Mouse (Mus musculus) embryonic fibroblast, embryonic 13.5 days (primary cell): ENCODE measurements around the gene Pbx1. TPM values are rescaled to one million over a fixed set of nuclear protein-coding genes. Genes with fewer than 3 reads are reported as not detected.
"Not testable (repeated sequence)": the region's sequence is repeated elsewhere in the genome, so short reads cannot be mapped to it uniquely, and the experiment has no call there.

Source experiments
- H3K27ac ChIP-seq: 2 replicates; pipeline ENCODE4 v1.5.1; 2012; ENCODE audit warnings: low read length, control low read depth, inconsistent platforms; ENCODE audit not compliant: insufficient read depth
- H3K4me1 ChIP-seq: 2 replicates; pipeline ENCODE4 v1.6.1; 2011; ENCODE audit warnings: low read length; ENCODE audit not compliant: control insufficient read depth, insufficient read depth
- H3K4me3 ChIP-seq: 2 replicates; pipeline ENCODE4 v1.5.1; 2011; ENCODE audit warnings: mild to moderate bottlenecking, control low read depth, low read length; ENCODE audit not compliant: insufficient read depth
- CTCF ChIP-seq: IDR thresholded peaks from 2 replicates; pipeline ENCODE4 v1.5.1; 2011; ENCODE audit warnings: mild to moderate bottlenecking, control low read depth, low read length, moderate library complexity, borderline replicate concordance; ENCODE audit not compliant: insufficient read depth
- POLR2A ChIP-seq: IDR thresholded peaks from 2 replicates; pipeline ENCODE4 v1.6.1; 2011; ENCODE audit warnings: low read depth, mild to moderate bottlenecking, control low read depth, low read length, moderate library complexity
- polyA plus RNA-seq: library from polyadenylated mRNA; stranded (reverse); fragments of >200 nt; gene quantifications from 2 replicates; pipeline ENCODE4 v1.2.4, GENCODE M21; 2011; ENCODE audit warnings: low read depth; ENCODE audit not compliant: missing spikeins, insufficient read length

Pbx1 gene
- 108 and 117 TPM in 2 replicates for polyA plus RNA-seq

- not testable (repeated sequence) for H3K4me1 ChIP-seq
- peak within 1 kb of the TSS; percentile 97 for H3K27ac ChIP-seq
- H3K4me3 ChIP-seq, result peak within 1 kb of the TSS; percentile 99
These were observed at the start of gene Pbx1 for GRCm38 (mm10) chr1:168432232-168432280. Pbx1 (minus strand) TSS chr1:168432270.

- H3K27ac ChIP-seq, result no peak overlapping the region
- no peak for TF ChIP-seq CTCF
- no peak for TF ChIP-seq POLR2A
- peaks cover 2% of the 10 kb centered on the region; the same call in 1 of the 2 replicates for H3K4me1 ChIP-seq
- no peak overlapping the region for H3K4me3 ChIP-seq
These were observed 47.6 kb upstream of the Pbx1 start for GRCm38 (mm10) chr1:168479626-168480025.

- TF ChIP-seq POLR2A (no peak), CTCF (no peak)
- no peak overlapping the region for H3K27ac ChIP-seq
- H3K4me3 ChIP-seq, result no peak overlapping the region
- H3K4me1 ChIP-seq, result peaks cover 2% of the 10 kb centered on the region; the same call in 1 of the 2 replicates
These were observed 46.8 kb upstream of the Pbx1 start for GRCm38 (mm10) chr1:168478829-168479228.

- Histone ChIP-seq H3K27ac (no peak overlapping the region), H3K4me3 (no peak overlapping the region), H3K4me1 (peaks cover 2% of the 10 kb centered on the region; the same call in 1 of the 2 replicates)
- TF ChIP-seq CTCF, result no peak
- no peak for TF ChIP-seq POLR2A
These were observed 44.8 kb upstream of the Pbx1 start for GRCm38 (mm10) chr1:168476917-168477316.

GRCm38 (mm10) chr1:168476216-168476897 lies 44.3 kb upstream of the Pbx1 start:
- TF ChIP-seq POLR2A (no peak), CTCF (no peak)
- no peak overlapping the region for H3K27ac ChIP-seq

GRCm38 (mm10) chr1:168475579-168476208 lies 43.6 kb upstream of the Pbx1 start:
- no peak for TF ChIP-seq POLR2A
- TF ChIP-seq CTCF, result no peak
- H3K4me3 ChIP-seq, result no peak overlapping the region
- H3K4me1 ChIP-seq, result peaks cover 2% of the 10 kb centered on the region; the same call in 1 of the 2 replicates
- H3K27ac ChIP-seq, result no peak overlapping the region

More at GRCm38 (mm10) chr1:168476216-168476897, 44.3 kb upstream of the Pbx1 start:
- Histone ChIP-seq H3K4me1 (peaks cover 2% of the 10 kb centered on the region; the same call in 1 of the 2 replicates), H3K4me3 (no peak overlapping the region)

GRCm38 (mm10) chr1:168473255-168474069 lies 41.4 kb upstream of the Pbx1 start:
- no peak overlapping the region for H3K27ac ChIP-seq
- TF ChIP-seq CTCF (no peak), POLR2A (no peak)
- H3K4me1 ChIP-seq, result peaks cover 2% of the 10 kb centered on the region; the same call in 1 of the 2 replicates
- H3K4me3 ChIP-seq, result no peak overlapping the region

- H3K4me1 ChIP-seq, result peaks cover 2% of the 10 kb centered on the region; the same call in 1 of the 2 replicates
- TF ChIP-seq CTCF (no peak), POLR2A (no peak)
- no peak overlapping the region for H3K27ac ChIP-seq
- no peak overlapping the region for H3K4me3 ChIP-seq
These were observed 40.6 kb upstream of the Pbx1 start for GRCm38 (mm10) chr1:168472545-168473254.

GRCm38 (mm10) chr1:168459426-168459825 lies 27.4 kb upstream of the Pbx1 start:
- TF ChIP-seq CTCF (no peak), POLR2A (no peak)
- no peak overlapping the region for H3K4me3 ChIP-seq
- H3K4me1 ChIP-seq, result no peaks in the 10 kb centered on the region
- H3K27ac ChIP-seq, result no peak overlapping the region

- Histone ChIP-seq H3K27ac (no peak overlapping the region), H3K4me1 (no peaks in the 10 kb centered on the region), H3K4me3 (no peak overlapping the region)
- TF ChIP-seq POLR2A (no peak), CTCF (no peak)
These were observed 25.2 kb upstream of the Pbx1 start for GRCm38 (mm10) chr1:168457191-168457747.
